ENCODE assay signal across 30 mouse cellular contexts in genomic region chr4:116040466-116040865, GRCm38 (mm10). TPM values are rescaled to one million over a fixed set of nuclear protein-coding genes. Genes with fewer than 3 reads are reported as not detected.
DNase-seq lines count a peak whose midpoint lies in the region; ATAC-seq and TF ChIP-seq lines count a peak whose summit lies in the region.
"Had no signal": no experiment of that assay in that cellular context is flagged by ENCODE, and none has a peak within 500 bp of the region (broad histone marks: within the 10 kb centered on the region; RNA-seq: fewer than 3 reads in every experiment).

No protein-coding gene starts in this region.

- no peak overlapping the region for H3K9ac ChIP-seq in kidney, embryonic 16.5 days (replicated peaks; ENCODE audit: low read length)
- H3K9ac ChIP-seq in liver, embryonic 12.5 days, result no peak overlapping the region
- no peak overlapping the region for H3K9ac ChIP-seq in liver, postnatal 0 days (replicated peaks)
- H3K9ac ChIP-seq: embryonic facial prominence, embryonic 12.5 days; heart, embryonic 15.5 days; hindbrain, embryonic 12.5 days; limb, embryonic 15.5 days; midbrain, embryonic 12.5 days; neural tube, embryonic 13.5 days; stomach, embryonic 15.5 days had no signal

- WGBS in kidney, adult 2 months, result 54% methylated on average over 2 of the region's 2 CpGs
- 85% methylated on average over 2 of the region's 2 CpGs for WGBS in kidney, embryonic 16.5 days
- WGBS in liver, embryonic 12.5 days (ENCODE audit: insufficient replicate concordance), result 84% methylated on average over 2 of the region's 2 CpGs
- WGBS in liver, postnatal 0 days (ENCODE audit: insufficient replicate concordance), result 71% methylated on average over 2 of the region's 2 CpGs

- no peaks in the 10 kb centered on the region; the same call in none of the 2 replicates for H3K36me3 ChIP-seq in kidney, adult 2 months (ENCODE audit: control insufficient read depth, insufficient read depth, low read length)
- peaks cover 24% of the 10 kb centered on the region for H3K36me3 ChIP-seq in kidney, embryonic 16.5 days (ENCODE audit: insufficient read depth, low read length)
- H3K36me3 ChIP-seq in liver, embryonic 12.5 days, result peaks cover 52% of the 10 kb centered on the region
- peaks cover 3% of the 10 kb centered on the region for H3K36me3 ChIP-seq in liver, postnatal 0 days (replicated peaks; ENCODE audit: insufficient read depth, low read length)

- no peak for TF ChIP-seq POLR2A in kidney, adult 2 months (IDR thresholded peaks at IDR 0.05; ENCODE audit: low read depth, low read length)

- TF ChIP-seq CTCF in kidney, adult 2 months (conservative IDR thresholded peaks at IDR 0.05; ENCODE audit: insufficient read depth, insufficient read length, low read depth, low read length), result no peak
- TF ChIP-seq CTCF in liver, postnatal 0 days (IDR thresholded peaks at IDR 0.05; ENCODE audit: low read depth), result no peak

- peaks cover 2% of the 10 kb centered on the region; the same call in 1 of the 2 replicates for H3K4me1 ChIP-seq in kidney, adult 2 months (ENCODE audit: control insufficient read depth, insufficient read depth, low read length)
- no peaks in the 10 kb centered on the region for H3K4me1 ChIP-seq in kidney, embryonic 16.5 days (ENCODE audit: insufficient read depth, low read length)
- H3K4me1 ChIP-seq in liver, embryonic 12.5 days, result no peaks in the 10 kb centered on the region
- 0 out of 2 replicates have a peak, but pooled peaks cover 5% of the 10 kb centered on the region for H3K4me1 ChIP-seq in liver, postnatal 0 days (ENCODE audit: insufficient read depth)
- H3K4me1 ChIP-seq: embryonic facial prominence, embryonic 12.5 days; heart, embryonic 10.5 days; heart, embryonic 15.5 days; hindbrain, embryonic 12.5 days; limb, embryonic 10.5 days; limb, embryonic 15.5 days; midbrain, embryonic 12.5 days; neural tube, embryonic 13.5 days; stomach, embryonic 15.5 days had no signal

- H3K9me3 ChIP-seq in kidney, embryonic 16.5 days (ENCODE audit: low read length), result no peaks in the 10 kb centered on the region
- H3K9me3 ChIP-seq in liver, embryonic 12.5 days (replicated peaks), result no peaks in the 10 kb centered on the region
- H3K9me3 ChIP-seq in liver, postnatal 0 days (ENCODE audit: low read length), result no peaks in the 10 kb centered on the region
- H3K9me3 ChIP-seq: embryonic facial prominence, embryonic 12.5 days; G1E; heart, embryonic 10.5 days; heart, embryonic 15.5 days; hindbrain, embryonic 12.5 days; limb, embryonic 10.5 days; limb, embryonic 15.5 days; megakaryocyte, embryonic 14.5 days; midbrain, embryonic 12.5 days; neural tube, embryonic 13.5 days; stomach, embryonic 15.5 days had no signal

- peak; percentile 58 for DNase-seq in kidney, adult 2 months
- DNase-seq in liver, result no peak
- no peak for DNase-seq in liver, postnatal 0 days
- DNase-seq in right cerebral cortex, adult 2 months (ENCODE audit: low spot score in 2 of 2), result no peak
- no peak for DNase-seq in cerebellum, adult 18-20 months
- DNase-seq: adrenal gland, adult 8-10 months; cerebellum, adult 9-10 months; embryo, embryonic 11 days; gastrocnemius, postnatal 14 days; heart, adult 11 months; heart, postnatal 36 days; layer of hippocampus, adult 9-11 months; lung, postnatal 4 days; right cerebral cortex, postnatal 14 days had no signal

- H3K4me3 ChIP-seq in kidney, adult 2 months (ENCODE audit: insufficient read depth, low read depth, low read length), result no peak overlapping the region
- H3K4me3 ChIP-seq in kidney, embryonic 16.5 days (ENCODE audit: low read length), result no peak overlapping the region
- H3K4me3 ChIP-seq in liver, embryonic 12.5 days, result no peak overlapping the region
- H3K4me3 ChIP-seq in liver, postnatal 0 days (ENCODE audit: low read depth, low read length), result no peak overlapping the region
- H3K4me3 ChIP-seq: embryonic facial prominence, embryonic 12.5 days; heart, embryonic 10.5 days; heart, embryonic 15.5 days; hindbrain, embryonic 12.5 days; limb, embryonic 10.5 days; limb, embryonic 15.5 days; megakaryocyte, embryonic 14.5 days; midbrain, embryonic 12.5 days; myocyte; neural tube, embryonic 13.5 days; stomach, embryonic 15.5 days had no signal

- no peaks in the 10 kb centered on the region for H3K27me3 ChIP-seq in kidney, adult 2 months (replicated peaks; ENCODE audit: control insufficient read depth, insufficient read depth, low read length)
- H3K27me3 ChIP-seq in kidney, embryonic 16.5 days (ENCODE audit: insufficient read depth, low read length), result no peaks in the 10 kb centered on the region
- no peaks in the 10 kb centered on the region for H3K27me3 ChIP-seq in liver, embryonic 12.5 days (replicated peaks)
- no peaks in the 10 kb centered on the region for H3K27me3 ChIP-seq in liver, postnatal 0 days (ENCODE audit: insufficient read depth, low read length)
- H3K27me3 ChIP-seq: embryonic facial prominence, embryonic 12.5 days; heart, embryonic 15.5 days; hindbrain, embryonic 12.5 days; limb, embryonic 15.5 days; megakaryocyte, embryonic 14.5 days; midbrain, embryonic 12.5 days; neural tube, embryonic 13.5 days; stomach, embryonic 15.5 days had no signal

- TF ChIP-seq EP300 in liver, postnatal 0 days (IDR thresholded peaks at IDR 0.05; ENCODE audit: low read depth), result peak; percentile 81

- ATAC-seq in kidney, embryonic 16.5 days (ENCODE audit: low FRiP score, low TSS enrichment), result no peak
- ATAC-seq in liver, embryonic 12.5 days, result 0 out of 2 replicates have a peak, but pooled peaks have one; percentile 40
- peak; percentile 82 for ATAC-seq in liver, postnatal 0 days
- ATAC-seq: forebrain, embryonic 14.5 days; hindbrain, postnatal 0 days had no signal

- H3K27ac ChIP-seq in kidney, adult 2 months (ENCODE audit: insufficient read depth, low read depth, low read length), result no peak overlapping the region; the same call in 1 of the 2 replicates
- H3K27ac ChIP-seq in kidney, embryonic 16.5 days (ENCODE audit: low read length), result no peak overlapping the region
- 0 out of 2 replicates have a peak overlapping the region, but pooled peaks have one; percentile 20 for H3K27ac ChIP-seq in liver, embryonic 12.5 days
- peak overlapping the region; percentile 69 for H3K27ac ChIP-seq in liver, postnatal 0 days (ENCODE audit: low read depth)
- H3K27ac ChIP-seq: embryonic facial prominence, embryonic 12.5 days; heart, embryonic 10.5 days; heart, embryonic 15.5 days; hindbrain, embryonic 12.5 days; hindbrain, postnatal 0 days; limb, embryonic 10.5 days; limb, embryonic 15.5 days; midbrain, embryonic 12.5 days; neural tube, embryonic 13.5 days; stomach, embryonic 15.5 days had no signal

- no peak overlapping the region for H3K4me2 ChIP-seq in kidney, embryonic 16.5 days (replicated peaks; ENCODE audit: low read depth, low read length)
- H3K4me2 ChIP-seq in liver, embryonic 12.5 days, result no peak overlapping the region
- no peak overlapping the region for H3K4me2 ChIP-seq in liver, postnatal 0 days (ENCODE audit: low read depth, low read length)
- H3K4me2 ChIP-seq: embryonic facial prominence, embryonic 12.5 days; heart, embryonic 15.5 days; hindbrain, embryonic 12.5 days; limb, embryonic 15.5 days; midbrain, embryonic 12.5 days; neural tube, embryonic 13.5 days; stomach, embryonic 15.5 days had no signal

RNA-seq across cellular contexts. Expression of gene Nsun4, which starts 13.2 kb away (rescaled TPM):
- polyA plus RNA-seq in kidney, adult 2 months (2012; rRNA removed), result 14.5 and 16.7 TPM in 2 replicates
- 21.2 and 22.8 TPM in 2 replicates for polyA plus RNA-seq in kidney, embryonic 16.5 days (2015; fragmentation: Nextera tagmentation; extraction: Ambion mirVana)
- 10.7 and 11.4 TPM in 2 replicates for polyA plus RNA-seq in liver, embryonic 12.5 days (2016; fragmentation: Nextera tagmentation; extraction: Ambion mirVana)
- polyA plus RNA-seq in liver, postnatal 0 days (2015; fragmentation: Nextera tagmentation; extraction: Ambion mirVana), result 8.4 and 8.7 TPM in 2 replicates

RNA-seq across cellular contexts. Expression of gene Faah, which starts 22.7 kb away (rescaled TPM):
- polyA plus RNA-seq in kidney, adult 2 months (2012; rRNA removed), result 34.7 and 38.6 TPM in 2 replicates
- polyA plus RNA-seq in kidney, embryonic 16.5 days (2015; fragmentation: Nextera tagmentation; extraction: Ambion mirVana), result 13.7 and 15.3 TPM in 2 replicates
- polyA plus RNA-seq in liver, embryonic 12.5 days (2016; fragmentation: Nextera tagmentation; extraction: Ambion mirVana), result 3.9 and 4.2 TPM in 2 replicates
- 31.4 and 34.2 TPM in 2 replicates for polyA plus RNA-seq in liver, postnatal 0 days (2015; fragmentation: Nextera tagmentation; extraction: Ambion mirVana)

RNA-seq across cellular contexts. Expression of gene Uqcrh, which starts 34.4 kb away (rescaled TPM):
- 355 and 608 TPM in 2 replicates for polyA plus RNA-seq in kidney, adult 2 months (2012; rRNA removed)
- 505 and 583 TPM in 2 replicates for polyA plus RNA-seq in kidney, embryonic 16.5 days (2015; fragmentation: Nextera tagmentation; extraction: Ambion mirVana)
- polyA plus RNA-seq in liver, embryonic 12.5 days (2016; fragmentation: Nextera tagmentation; extraction: Ambion mirVana), result 326 and 344 TPM in 2 replicates
- polyA plus RNA-seq in liver, postnatal 0 days (2015; fragmentation: Nextera tagmentation; extraction: Ambion mirVana), result 563 and 605 TPM in 2 replicates

RNA-seq across cellular contexts. Expression of gene Lrrc41, which starts 34.6 kb away (rescaled TPM):
- 47.3 and 56.4 TPM in 2 replicates for polyA plus RNA-seq in kidney, adult 2 months (2012; rRNA removed)
- 87.9 and 88.0 TPM in 2 replicates for polyA plus RNA-seq in kidney, embryonic 16.5 days (2015; fragmentation: Nextera tagmentation; extraction: Ambion mirVana)
- polyA plus RNA-seq in liver, embryonic 12.5 days (2016; fragmentation: Nextera tagmentation; extraction: Ambion mirVana), result 42.2 and 43.7 TPM in 2 replicates
- 22.9 and 23.3 TPM in 2 replicates for polyA plus RNA-seq in liver, postnatal 0 days (2015; fragmentation: Nextera tagmentation; extraction: Ambion mirVana)

Comparison
In these comparisons a context has a peak if more than half of its experiments do, and no peak if none do; other contexts are left out.
1. H3K27ac ChIP-seq: peak in liver, embryonic 12.5 days (single experiment) and liver, postnatal 0 days (single experiment); none in kidney, adult 2 months (single experiment) and kidney, embryonic 16.5 days (single experiment).